Mouse (Mus musculus) heart, embryonic 13.5 days (tissue): ENCODE results near the gene Ippk. TPM values are rescaled to one million over a fixed set of nuclear protein-coding genes. Genes with fewer than 3 reads are reported as not detected.

Experiments
- ATAC-seq: fragments of 200-750 bp; cut with Nextera tagmentation; 2 replicates; pipeline ENCODE4 v1.8.0; 2017; ENCODE audit warnings: moderate TSS enrichment; ENCODE audit not compliant: insufficient number of reproducible peaks, low FRiP score, low TSS enrichment; ENCODE audit errors: extremely low read depth
- H3K27ac ChIP-seq: fragments of 300-500 bp; sonication (generic); replicated peaks from 2 replicates; pipeline ENCODE4 v1.5.1; 2015; ENCODE audit warnings: moderate library complexity, mild to moderate bottlenecking, inconsistent platforms
- H3K27me3 ChIP-seq: fragments of 300-500 bp; sonication (generic); replicated peaks from 2 replicates; pipeline ENCODE4 v1.6.1; 2015; ENCODE audit warnings: mild to moderate bottlenecking, inconsistent platforms
- H3K36me3 ChIP-seq: fragments of 300-500 bp; sonication (generic); 2 replicates; pipeline ENCODE4 v1.6.1; 2015; ENCODE audit warnings: mild to moderate bottlenecking, inconsistent platforms
- H3K4me1 ChIP-seq: fragments of 300-500 bp; sonication (generic); 2 replicates; pipeline ENCODE4 v1.6.1; 2015; ENCODE audit warnings: inconsistent platforms
- H3K4me2 ChIP-seq: fragments of 300-500 bp; sonication (generic); 2 replicates; pipeline ENCODE4 v1.6.1; 2015; ENCODE audit warnings: inconsistent platforms, mild to moderate bottlenecking, moderate library complexity
- H3K4me3 ChIP-seq: fragments of 300-500 bp; sonication (generic); 2 replicates; pipeline ENCODE4 v1.5.1; 2015; ENCODE audit warnings: moderate library complexity, mild to moderate bottlenecking, inconsistent platforms
- H3K9ac ChIP-seq: fragments of 300-500 bp; sonication (generic); 2 replicates; pipeline ENCODE4 v1.6.1; 2015; ENCODE audit warnings: inconsistent platforms, mild to moderate bottlenecking, moderate library complexity
- H3K9me3 ChIP-seq: fragments of 300-500 bp; sonication (generic); 2 replicates; pipeline ENCODE4 v1.6.1; 2016; ENCODE audit warnings: inconsistent platforms
- WGBS: fragments of 180-500 bp; shearing (Covaris S2); methylation state at CpG from one replicate; pipeline ENCODE4 v1.1.7; 2015; ENCODE audit warnings: mixed read lengths; 5-methylcytosine and 5-hydroxymethylcytosine counted together
- polyA plus RNA-seq: library from polyadenylated mRNA; unstranded; fragments of >200 nt; fragmentation: Nextera tagmentation; extraction: Ambion mirVana; gene quantifications from 2 replicates; pipeline ENCODE4 v1.2.1, GENCODE M21; 2015

Ippk gene
- polyA plus RNA-seq, 1 experiment from 2014 or later, result 11.5 TPM

- Histone ChIP-seq H3K9ac (no peak overlapping the region), H3K4me1 (peaks cover 15% of the 10 kb centered on the region), H3K27ac (no peak overlapping the region), H3K4me2 (no peak overlapping the region), H3K27me3 (no peaks in the 10 kb centered on the region), H3K36me3 (peaks cover 32% of the 10 kb centered on the region), H3K4me3 (no peak overlapping the region), H3K9me3 (no peaks in the 10 kb centered on the region)
- 74% methylated on average over 2 of the region's 2 CpGs for WGBS
- no peak for ATAC-seq
Measured at GRCm38 (mm10) chr13:49467585-49467984, 46.5 kb downstream of the Ippk start.

GRCm38 (mm10) chr13:49469002-49469401 lies 48.0 kb downstream of the Ippk start:
- peaks cover 15% of the 10 kb centered on the region for H3K4me1 ChIP-seq
- no peaks in the 10 kb centered on the region for H3K27me3 ChIP-seq
- H3K36me3 ChIP-seq, result peaks cover 21% of the 10 kb centered on the region
- no peak overlapping the region for H3K4me2 ChIP-seq
- 87% methylated on average over 5 of the region's 5 CpGs for WGBS
- no peak for ATAC-seq
- no peak overlapping the region for H3K27ac ChIP-seq
- no peak overlapping the region for H3K9ac ChIP-seq
- no peak overlapping the region for H3K4me3 ChIP-seq
- no peaks in the 10 kb centered on the region for H3K9me3 ChIP-seq

GRCm38 (mm10) chr13:49470319-49470718 lies 49.3 kb downstream of the Ippk start:
- no peak for ATAC-seq
- H3K4me3 ChIP-seq, result no peak overlapping the region
- no peak overlapping the region for H3K9ac ChIP-seq
- WGBS, result 75% methylated on average over 4 of the region's 4 CpGs
- H3K27ac ChIP-seq, result no peak overlapping the region
- H3K9me3 ChIP-seq, result no peaks in the 10 kb centered on the region
- H3K36me3 ChIP-seq, result peaks cover 8% of the 10 kb centered on the region
- H3K27me3 ChIP-seq, result no peaks in the 10 kb centered on the region
- H3K4me1 ChIP-seq, result peaks cover 15% of the 10 kb centered on the region
- no peak overlapping the region for H3K4me2 ChIP-seq

- no peak overlapping the region for H3K4me2 ChIP-seq
- no peak overlapping the region for H3K27ac ChIP-seq
- peaks cover 15% of the 10 kb centered on the region for H3K4me1 ChIP-seq
- no peaks in the 10 kb centered on the region for H3K27me3 ChIP-seq
- peaks cover 3% of the 10 kb centered on the region for H3K36me3 ChIP-seq
- no peaks in the 10 kb centered on the region for H3K9me3 ChIP-seq
- no peak overlapping the region for H3K9ac ChIP-seq
- 61% methylated on average over 4 of the region's 4 CpGs for WGBS
- no peak overlapping the region for H3K4me3 ChIP-seq
- ATAC-seq, result no peak
Measured at GRCm38 (mm10) chr13:49470806-49471205, 49.8 kb downstream of the Ippk start.

GRCm38 (mm10) chr13:49471981-49472675 lies 51.1 kb downstream of the Ippk start:
- Histone ChIP-seq H3K4me1 (peaks cover 12% of the 10 kb centered on the region), H3K27me3 (no peaks in the 10 kb centered on the region), H3K9ac (no peak overlapping the region), H3K4me3 (no peak overlapping the region), H3K36me3 (no peaks in the 10 kb centered on the region), H3K4me2 (no peak overlapping the region), H3K9me3 (no peaks in the 10 kb centered on the region), H3K27ac (no peak overlapping the region)
- no peak for ATAC-seq
- WGBS, result 65% methylated on average over 4 of the region's 4 CpGs

GRCm38 (mm10) chr13:49472676-49473005 lies 51.6 kb downstream of the Ippk start:
- Histone ChIP-seq H3K9ac (no peak overlapping the region), H3K4me2 (no peak overlapping the region), H3K36me3 (no peaks in the 10 kb centered on the region), H3K4me3 (no peak overlapping the region), H3K27me3 (no peaks in the 10 kb centered on the region), H3K9me3 (no peaks in the 10 kb centered on the region), H3K27ac (no peak overlapping the region), H3K4me1 (peaks cover 14% of the 10 kb centered on the region)
- 92% methylated on average over 6 of the region's 6 CpGs for WGBS
- ATAC-seq, result no peak

- no peak overlapping the region for H3K27ac ChIP-seq
- 78% methylated on average over 3 of the region's 3 CpGs for WGBS
- ATAC-seq, result no peak
Measured at GRCm38 (mm10) chr13:49477887-49478286, 56.8 kb downstream of the Ippk start.

GRCm38 (mm10) chr13:49478851-49479374 lies 57.9 kb downstream of the Ippk start:
- no peak overlapping the region for H3K4me2 ChIP-seq
- no peak overlapping the region for H3K4me3 ChIP-seq
- no peaks in the 10 kb centered on the region for H3K9me3 ChIP-seq
- WGBS, result 82% methylated on average over 6 of the region's 6 CpGs
- no peaks in the 10 kb centered on the region for H3K27me3 ChIP-seq
- H3K4me1 ChIP-seq, result peaks cover 16% of the 10 kb centered on the region
- H3K9ac ChIP-seq, result no peak overlapping the region
- no peak for ATAC-seq
- no peaks in the 10 kb centered on the region for H3K36me3 ChIP-seq
- no peak overlapping the region; the same call in 1 of the 2 replicates for H3K27ac ChIP-seq

More at GRCm38 (mm10) chr13:49477887-49478286, 56.8 kb downstream of the Ippk start:
- no peaks in the 10 kb centered on the region for H3K9me3 ChIP-seq
- H3K27me3 ChIP-seq, result no peaks in the 10 kb centered on the region
- H3K36me3 ChIP-seq, result no peaks in the 10 kb centered on the region
- H3K9ac ChIP-seq, result no peak overlapping the region
- no peak overlapping the region for H3K4me3 ChIP-seq
- H3K4me2 ChIP-seq, result no peak overlapping the region
- H3K4me1 ChIP-seq, result peaks cover 16% of the 10 kb centered on the region

- Histone ChIP-seq H3K27ac (peak overlapping the region; percentile 56), H3K27me3 (no peaks in the 10 kb centered on the region), H3K4me1 (peaks cover 16% of the 10 kb centered on the region), H3K36me3 (no peaks in the 10 kb centered on the region), H3K4me2 (no peak overlapping the region), H3K9ac (no peak overlapping the region), H3K9me3 (no peaks in the 10 kb centered on the region), H3K4me3 (no peak overlapping the region)
- no peak for ATAC-seq
- 79% methylated on average over 4 of the region's 4 CpGs for WGBS
Measured at GRCm38 (mm10) chr13:49479399-49479798, 58.4 kb downstream of the Ippk start.

GRCm38 (mm10) chr13:49480057-49480456 lies 59.0 kb downstream of the Ippk start:
- WGBS, result 45% methylated on average over 2 of the region's 2 CpGs
- H3K9me3 ChIP-seq, result no peaks in the 10 kb centered on the region
- peaks cover 16% of the 10 kb centered on the region for H3K4me1 ChIP-seq
- H3K27ac ChIP-seq, result no peak overlapping the region
- H3K4me2 ChIP-seq, result no peak overlapping the region
- H3K27me3 ChIP-seq, result no peaks in the 10 kb centered on the region
- H3K36me3 ChIP-seq, result no peaks in the 10 kb centered on the region
- H3K9ac ChIP-seq, result no peak overlapping the region
- ATAC-seq, result no peak; the same call in 1 of the 2 replicates
- no peak overlapping the region for H3K4me3 ChIP-seq

- no peaks in the 10 kb centered on the region for H3K9me3 ChIP-seq
- H3K27ac ChIP-seq, result peak overlapping the region; percentile 84
- 0 out of 2 replicates have a peak overlapping the region, but pooled peaks have one; percentile 45 for H3K9ac ChIP-seq
- no peaks in the 10 kb centered on the region for H3K27me3 ChIP-seq
- no peaks in the 10 kb centered on the region for H3K36me3 ChIP-seq
- H3K4me3 ChIP-seq, result no peak overlapping the region
- WGBS, result 57% methylated on average over 5 of the region's 5 CpGs
- H3K4me1 ChIP-seq, result peaks cover 16% of the 10 kb centered on the region
- no peak for ATAC-seq
- H3K4me2 ChIP-seq, result no peak overlapping the region
Measured at GRCm38 (mm10) chr13:49480551-49480950, 59.5 kb downstream of the Ippk start.

GRCm38 (mm10) chr13:49485388-49485787 lies 64.3 kb downstream of the Ippk start:
- no peak overlapping the region for H3K4me2 ChIP-seq
- H3K9me3 ChIP-seq, result no peaks in the 10 kb centered on the region
- no peaks in the 10 kb centered on the region for H3K27me3 ChIP-seq
- 85% methylated on average over 5 of the region's 5 CpGs for WGBS
- ATAC-seq, result no peak
- H3K4me3 ChIP-seq, result no peak overlapping the region
- no peaks in the 10 kb centered on the region for H3K36me3 ChIP-seq
- H3K9ac ChIP-seq, result no peak overlapping the region
- H3K4me1 ChIP-seq, result peaks cover 5% of the 10 kb centered on the region
- no peak overlapping the region for H3K27ac ChIP-seq
